Mouse (Mus musculus): Measurements from ENCODE around the gene Tvp23a. TPM values are rescaled to one million over a fixed set of nuclear protein-coding genes. Genes with fewer than 3 reads are reported as not detected.

Tvp23a gene
- polyA plus RNA-seq, 1 experiment from 2014 or later = 4.5 TPM

GRCm38 (mm10) chr16:10374254-10375011 is 72.7 kb downstream of the Tvp23a start:
- H3K9ac ChIP-seq (ENCODE audit: low read depth, low read length) = peak overlapping the region; percentile 59

GRCm38 (mm10) chr16:10372372-10372771 is 74.8 kb downstream of the Tvp23a start:
- WGBS (ENCODE audit: insufficient replicate concordance) = 80% methylated on average over 4 of the region's 4 CpGs
- Histone ChIP-seq H3K4me1 (ENCODE audit: control insufficient read depth, insufficient read depth, low read length) (no peaks in the 10 kb centered on the region), H3K4me2 (no peak overlapping the region), H3K9ac (ENCODE audit: low read depth, low read length) (no peak overlapping the region), H3K27ac (ENCODE audit: low read depth, low read length) (no peak overlapping the region), H3K36me3 (ENCODE audit: control insufficient read depth, insufficient read depth, low read length) (no peaks in the 10 kb centered on the region), H3K4me3 (ENCODE audit: low read depth, low read length) (no peak overlapping the region), H3K9me3 (replicated peaks; ENCODE audit: control insufficient read depth, low read length) (no peaks in the 10 kb centered on the region), H3K27me3 (ENCODE audit: control insufficient read depth, insufficient read depth, low read length) (no peaks in the 10 kb centered on the region)
- ATAC-seq (replicated peaks; ENCODE audit: insufficient number of reproducible peaks, low FRiP score, low TSS enrichment) = no peak

More at GRCm38 (mm10) chr16:10374254-10375011, 72.7 kb downstream of the Tvp23a start:
- H3K4me2 ChIP-seq = peak overlapping the region; percentile 58
- no peaks in the 10 kb centered on the region for H3K9me3 ChIP-seq (replicated peaks; ENCODE audit: control insufficient read depth, low read length)
- 24% methylated on average over 13 of the region's 13 CpGs for WGBS (ENCODE audit: insufficient replicate concordance)
- ATAC-seq (replicated peaks; ENCODE audit: insufficient number of reproducible peaks, low FRiP score, low TSS enrichment) = no peak; the same call in 1 of the 2 replicates
- H3K27ac ChIP-seq (ENCODE audit: low read depth, low read length) = no peak overlapping the region
- no peaks in the 10 kb centered on the region for H3K4me1 ChIP-seq (ENCODE audit: control insufficient read depth, insufficient read depth, low read length)
- no peaks in the 10 kb centered on the region for H3K27me3 ChIP-seq (ENCODE audit: control insufficient read depth, insufficient read depth, low read length)
- H3K36me3 ChIP-seq (ENCODE audit: control insufficient read depth, insufficient read depth, low read length) = no peaks in the 10 kb centered on the region
- H3K4me3 ChIP-seq (ENCODE audit: low read depth, low read length) = peak overlapping the region; percentile 19; the same call in 1 of the 2 replicates

Other genes starting within 250 kb of the Tvp23a start
- gene Emp2, start 133.4 kb downstream of the Tvp23a start, polyA plus RNA-seq (2014; fragmentation: Nextera tagmentation; extraction: Ambion mirVana) = 21.9 and 24.7 TPM in 2 replicates
- 0.17 and 0.23 TPM in 2 replicates for gene Tekt5, start 51.9 kb downstream of the Tvp23a start, polyA plus RNA-seq (2014; fragmentation: Nextera tagmentation; extraction: Ambion mirVana)
- 47.2 and 49.8 TPM in 2 replicates for gene Nubp1, start 35.4 kb downstream of the Tvp23a start, polyA plus RNA-seq (2014; fragmentation: Nextera tagmentation; extraction: Ambion mirVana)
- gene Ciita, start 32.7 kb upstream of the Tvp23a start, polyA plus RNA-seq (2014; fragmentation: Nextera tagmentation; extraction: Ambion mirVana) = 0.19 and 0.35 TPM in 2 replicates
- 14.3 and 16.3 TPM in 2 replicates for gene Dexi, start 95.7 kb upstream of the Tvp23a start, polyA plus RNA-seq (2014; fragmentation: Nextera tagmentation; extraction: Ambion mirVana)
- 28.8 and 39.1 TPM in 2 replicates for gene Clec16a, start 98.0 kb upstream of the Tvp23a start, polyA plus RNA-seq (2014; fragmentation: Nextera tagmentation; extraction: Ambion mirVana)

Measured in heart, embryonic 11.5 days (tissue).